8 mouse cellular contexts compared by ENCODE assay signal in the genomic region with DNA sequence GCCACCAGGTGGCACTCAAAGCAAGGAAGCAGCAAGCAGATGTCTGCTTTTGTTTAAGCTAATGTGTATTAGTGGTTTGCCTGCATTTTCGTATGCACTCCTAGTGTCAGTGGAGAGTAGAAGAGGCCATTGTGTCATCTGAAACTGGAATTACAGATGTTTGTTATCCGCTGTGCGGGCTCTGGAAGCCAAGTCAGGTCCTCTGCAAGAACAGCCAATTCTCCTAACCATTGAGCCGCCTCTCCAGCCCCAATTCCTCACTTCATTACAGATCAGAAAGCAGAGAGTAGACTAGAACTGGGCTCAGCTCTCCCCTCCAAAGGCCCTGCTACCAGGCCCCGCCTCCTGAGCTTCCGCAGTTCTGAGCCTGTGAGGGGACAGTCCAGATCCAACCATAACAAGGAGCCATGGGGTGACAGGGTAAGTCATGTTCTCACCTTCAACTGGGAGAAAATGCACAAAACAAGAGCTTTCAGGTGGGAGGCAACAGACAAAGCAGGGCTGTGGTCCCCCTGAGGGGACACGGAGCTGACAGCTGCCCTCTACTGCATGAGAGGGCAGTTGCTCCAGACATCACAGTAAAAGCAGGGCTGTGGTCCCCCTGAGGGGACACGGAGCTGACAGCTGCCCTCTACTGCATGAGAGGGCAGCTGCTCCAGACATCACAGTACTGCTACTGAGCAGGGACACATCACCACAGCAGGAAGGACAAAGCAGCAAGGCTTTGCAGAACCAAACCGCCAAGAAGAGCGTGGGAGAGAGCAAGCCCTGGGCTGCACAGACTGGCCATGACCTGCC. TPM values are rescaled to one million over a fixed set of nuclear protein-coding genes. Genes with fewer than 3 reads are reported as not detected.
DNase-seq lines count a peak whose midpoint lies in the region; ATAC-seq and TF ChIP-seq lines count a peak whose summit lies in the region.

No protein-coding gene starts in this region.

- H3K36me3 ChIP-seq in embryonic facial prominence, embryonic 15.5 days = peaks cover 23% of the 10 kb centered on the region
- no peaks in the 10 kb centered on the region for H3K36me3 ChIP-seq in hindbrain, embryonic 11.5 days (ENCODE audit: control insufficient read depth, insufficient read depth, low read length)
- H3K36me3 ChIP-seq in liver, embryonic 16.5 days (ENCODE audit: control insufficient read depth, insufficient read depth) = no peaks in the 10 kb centered on the region
- H3K36me3 ChIP-seq in neural tube, embryonic 13.5 days = peaks cover 29% of the 10 kb centered on the region

- peaks cover 35% of the 10 kb centered on the region for H3K4me1 ChIP-seq in embryonic facial prominence, embryonic 15.5 days
- no peaks in the 10 kb centered on the region; the same call in 1 of the 2 replicates for H3K4me1 ChIP-seq in hindbrain, embryonic 11.5 days (replicated peaks; ENCODE audit: control insufficient read depth, insufficient read depth, low read length)
- H3K4me1 ChIP-seq in liver, embryonic 16.5 days (ENCODE audit: control insufficient read depth, low read depth, low read length) = no peaks in the 10 kb centered on the region; the same call in 1 of the 2 replicates
- H3K4me1 ChIP-seq in neural tube, embryonic 13.5 days (replicated peaks) = peaks cover 38% of the 10 kb centered on the region

- peak overlapping the region; percentile 28; the same call in 1 of the 2 replicates for H3K4me2 ChIP-seq in embryonic facial prominence, embryonic 15.5 days (replicated peaks)
- H3K4me2 ChIP-seq in hindbrain, embryonic 11.5 days (replicated peaks; ENCODE audit: low read depth, low read length) = no peak overlapping the region
- no peak overlapping the region for H3K4me2 ChIP-seq in liver, embryonic 16.5 days (ENCODE audit: low read depth, low read length)
- peak overlapping the region; percentile 26 for H3K4me2 ChIP-seq in neural tube, embryonic 13.5 days

- peak; percentile 72 for TF ChIP-seq CTCF in left cerebral cortex, adult 2 months (IDR thresholded peaks at IDR 0.05)

- WGBS in embryonic facial prominence, embryonic 15.5 days = 8% methylated on average over 10 of the region's 10 CpGs
- 17% methylated on average over 10 of the region's 10 CpGs for WGBS in hindbrain, embryonic 11.5 days
- 27% methylated on average over 10 of the region's 10 CpGs for WGBS in liver, embryonic 16.5 days (ENCODE audit: insufficient replicate concordance)
- 18% methylated on average over 10 of the region's 10 CpGs for WGBS in neural tube, embryonic 13.5 days

- H3K27ac ChIP-seq in left cerebral cortex, adult 2 months = no peak overlapping the region
- H3K27ac ChIP-seq in embryonic facial prominence, embryonic 15.5 days (replicated peaks) = peak overlapping the region; percentile 85
- H3K27ac ChIP-seq in hindbrain, embryonic 11.5 days (ENCODE audit: low read depth, low read length) = peak overlapping the region; percentile 73
- H3K27ac ChIP-seq in liver, embryonic 16.5 days (ENCODE audit: low read length) = no peak overlapping the region
- peak overlapping the region; percentile 94 for H3K27ac ChIP-seq in neural tube, embryonic 13.5 days (replicated peaks)

- ATAC-seq in embryonic facial prominence, embryonic 15.5 days (ENCODE audit: insufficient number of reproducible peaks, low FRiP score, low TSS enrichment, low read depth) = peak; percentile 58
- peak; percentile 86 for ATAC-seq in hindbrain, embryonic 11.5 days (ENCODE audit: low FRiP score)
- ATAC-seq in liver, embryonic 16.5 days (ENCODE audit: low read depth) = 0 out of 2 replicates have a peak, but pooled peaks have one; percentile 4
- peak; percentile 49 for ATAC-seq in neural tube, embryonic 13.5 days (ENCODE audit: low read depth)

- H3K27me3 ChIP-seq in embryonic facial prominence, embryonic 15.5 days = no peaks in the 10 kb centered on the region
- H3K27me3 ChIP-seq in hindbrain, embryonic 11.5 days (ENCODE audit: control insufficient read depth, insufficient read depth, low read length) = no peaks in the 10 kb centered on the region
- H3K27me3 ChIP-seq in liver, embryonic 16.5 days (ENCODE audit: control insufficient read depth, insufficient read depth, low read depth, low read length) = no peaks in the 10 kb centered on the region
- no peaks in the 10 kb centered on the region for H3K27me3 ChIP-seq in neural tube, embryonic 13.5 days

- no peak for DNase-seq in left cerebral cortex, adult 2 months (ENCODE audit: extremely low spot score in 1 of 2, low spot score in 2 of 2)
- no peak for DNase-seq in left cerebral cortex, adult 9 months (ENCODE audit: low spot score in 2 of 2)
- DNase-seq in T-cell, adult 2 months (ENCODE audit: low spot score) = peak; percentile 20
- DNase-seq in hindbrain, embryonic 11.5 days (ENCODE audit: low spot score) = peak; percentile 77
- no peak for DNase-seq in layer of hippocampus, postnatal 10 days (ENCODE audit: low spot score in 2 of 2)

- H3K9me3 ChIP-seq in embryonic facial prominence, embryonic 15.5 days (replicated peaks) = no peaks in the 10 kb centered on the region
- no peaks in the 10 kb centered on the region for H3K9me3 ChIP-seq in hindbrain, embryonic 11.5 days (ENCODE audit: control insufficient read depth, low read length)
- H3K9me3 ChIP-seq in liver, embryonic 16.5 days (replicated peaks; ENCODE audit: control insufficient read depth, low read length) = no peaks in the 10 kb centered on the region
- no peaks in the 10 kb centered on the region for H3K9me3 ChIP-seq in neural tube, embryonic 13.5 days

- intact Hi-C loops in left cerebral cortex, adult 2 months (cut with DNase I) = loop anchor here (1.0 to 5.0 kb wide), 2 partner anchors 60 to 96 kb away; a partner anchor contains a TSS

- H3K4me3 ChIP-seq in left cerebral cortex, adult 2 months = no peak overlapping the region
- H3K4me3 ChIP-seq in embryonic facial prominence, embryonic 15.5 days (replicated peaks) = no peak overlapping the region
- no peak overlapping the region for H3K4me3 ChIP-seq in hindbrain, embryonic 11.5 days (ENCODE audit: low read depth, low read length)
- no peak overlapping the region for H3K4me3 ChIP-seq in liver, embryonic 16.5 days (ENCODE audit: low read depth, low read length)
- no peak overlapping the region for H3K4me3 ChIP-seq in neural tube, embryonic 13.5 days

- H3K9ac ChIP-seq in embryonic facial prominence, embryonic 15.5 days = no peak overlapping the region
- peak overlapping the region; percentile 37 for H3K9ac ChIP-seq in hindbrain, embryonic 11.5 days (ENCODE audit: low read depth, low read length)
- H3K9ac ChIP-seq in liver, embryonic 16.5 days (ENCODE audit: low read depth, low read length) = no peak overlapping the region
- peak overlapping the region; percentile 56 for H3K9ac ChIP-seq in neural tube, embryonic 13.5 days

RNA-seq across cellular contexts. Expression of a gene that starts 13.4 kb away (rescaled TPM):
- 10 to 100 TPM in 1 of 2 experiments, 1 to 10 TPM in 1; 7.4 to 10.1 TPM for total RNA-seq in left cerebral cortex, adult 2 months (2021)
- polyA plus RNA-seq in embryonic facial prominence, embryonic 15.5 days (2015; fragmentation: Nextera tagmentation; extraction: Ambion mirVana) = 13.4 and 15.3 TPM in 2 replicates
- polyA plus RNA-seq in hindbrain, embryonic 11.5 days (2014; fragmentation: Nextera tagmentation; extraction: Ambion mirVana) = 4.7 and 6.2 TPM in 2 replicates
- 19.4 and 20.3 TPM in 2 replicates for polyA plus RNA-seq in liver, embryonic 16.5 days (2015; fragmentation: Nextera tagmentation; extraction: Ambion mirVana)
- 6.7 and 8.6 TPM in 2 replicates for polyA plus RNA-seq in neural tube, embryonic 13.5 days (2015; fragmentation: Nextera tagmentation; extraction: Ambion mirVana)
- 10 to 100 TPM in 1 of 2 experiments, 1 to 10 TPM in 1; 9.2 to 11.7 TPM for total RNA-seq in layer of hippocampus, postnatal 10 days (2021)

RNA-seq across cellular contexts. Expression of a gene that starts 26.8 kb away (rescaled TPM):
- 100 to 1,000 TPM; 280 to 294 TPM for total RNA-seq in left cerebral cortex, adult 2 months (2021)
- 25.0 and 28.4 TPM in 2 replicates for polyA plus RNA-seq in embryonic facial prominence, embryonic 15.5 days (2015; fragmentation: Nextera tagmentation; extraction: Ambion mirVana)
- 8.5 and 8.7 TPM in 2 replicates for polyA plus RNA-seq in hindbrain, embryonic 11.5 days (2014; fragmentation: Nextera tagmentation; extraction: Ambion mirVana)
- polyA plus RNA-seq in liver, embryonic 16.5 days (2015; fragmentation: Nextera tagmentation; extraction: Ambion mirVana) = 2.8 and 3.6 TPM in 2 replicates
- 23.7 and 26.9 TPM in 2 replicates for polyA plus RNA-seq in neural tube, embryonic 13.5 days (2015; fragmentation: Nextera tagmentation; extraction: Ambion mirVana)
- 100 to 1,000 TPM; 180 to 199 TPM for total RNA-seq in layer of hippocampus, postnatal 10 days (2021)

RNA-seq across cellular contexts. Expression of a gene that starts 55.5 kb away (rescaled TPM):
- total RNA-seq in left cerebral cortex, adult 2 months (2021) = 1 to 10 TPM; 8.1 to 8.2 TPM
- 8.5 and 10.3 TPM in 2 replicates for polyA plus RNA-seq in embryonic facial prominence, embryonic 15.5 days (2015; fragmentation: Nextera tagmentation; extraction: Ambion mirVana)
- 0.21 and 0.29 TPM in 2 replicates for polyA plus RNA-seq in hindbrain, embryonic 11.5 days (2014; fragmentation: Nextera tagmentation; extraction: Ambion mirVana)
- polyA plus RNA-seq in liver, embryonic 16.5 days (2015; fragmentation: Nextera tagmentation; extraction: Ambion mirVana) = 0.08 and 0.26 TPM in 2 replicates
- polyA plus RNA-seq in neural tube, embryonic 13.5 days (2015; fragmentation: Nextera tagmentation; extraction: Ambion mirVana) = 2.8 and 2.9 TPM in 2 replicates
- total RNA-seq in layer of hippocampus, postnatal 10 days (2021) = 10 to 100 TPM; 11.8 to 17.1 TPM

Comparison
In these comparisons a context has a peak if more than half of its experiments do, and no peak if none do; other contexts are left out.
1. DNase-seq: peak in T-cell, adult 2 months (single experiment) and hindbrain, embryonic 11.5 days (single experiment); none in left cerebral cortex, adult 2 months (0 of 2), left cerebral cortex, adult 9 months (0 of 2) and layer of hippocampus, postnatal 10 days (0 of 2).
2. H3K27ac ChIP-seq: peak in embryonic facial prominence, embryonic 15.5 days (single experiment), hindbrain, embryonic 11.5 days (single experiment) and neural tube, embryonic 13.5 days (single experiment); none in left cerebral cortex, adult 2 months (single experiment) and liver, embryonic 16.5 days (single experiment).
3. ATAC-seq: peak in every context shown above with its lines; median percentile 86 in hindbrain, embryonic 11.5 days; 58 in embryonic facial prominence, embryonic 15.5 days; 49 in neural tube, embryonic 13.5 days; 4 in liver, embryonic 16.5 days.
4. H3K4me2 ChIP-seq: peak in embryonic facial prominence, embryonic 15.5 days (single experiment) and neural tube, embryonic 13.5 days (single experiment); none in hindbrain, embryonic 11.5 days (single experiment) and liver, embryonic 16.5 days (single experiment).
5. H3K9ac ChIP-seq: peak in hindbrain, embryonic 11.5 days (single experiment) and neural tube, embryonic 13.5 days (single experiment); none in embryonic facial prominence, embryonic 15.5 days (single experiment) and liver, embryonic 16.5 days (single experiment).